Mouse (Mus musculus) activated CD4-positive, CD25-positive, alpha-beta regulatory T cell, adult 4 months (primary cell): ENCODE measurements around the gene Myo1f. TPM values are rescaled to one million over a fixed set of nuclear protein-coding genes. Genes with fewer than 3 reads are reported as not detected.
"Not testable (repeated sequence)": the region's sequence is repeated elsewhere in the genome, so short reads cannot be mapped to it uniquely, and the experiment has no call there.

Source experiments
- ATAC-seq: one replicate; pipeline ENCODE4 v1.8.0; 2017
- polyA plus RNA-seq, 2 experiments: library from polyadenylated mRNA; unstranded; fragments of 100-300 nt; shearing (Covaris generic); gene quantifications; one replicate each; pipeline ENCODE4 v1.2.1; 2017

Gene Myo1f
- polyA plus RNA-seq, 2 experiments from 2014 or later: 70.7 to 88.5 TPM

DNA sequence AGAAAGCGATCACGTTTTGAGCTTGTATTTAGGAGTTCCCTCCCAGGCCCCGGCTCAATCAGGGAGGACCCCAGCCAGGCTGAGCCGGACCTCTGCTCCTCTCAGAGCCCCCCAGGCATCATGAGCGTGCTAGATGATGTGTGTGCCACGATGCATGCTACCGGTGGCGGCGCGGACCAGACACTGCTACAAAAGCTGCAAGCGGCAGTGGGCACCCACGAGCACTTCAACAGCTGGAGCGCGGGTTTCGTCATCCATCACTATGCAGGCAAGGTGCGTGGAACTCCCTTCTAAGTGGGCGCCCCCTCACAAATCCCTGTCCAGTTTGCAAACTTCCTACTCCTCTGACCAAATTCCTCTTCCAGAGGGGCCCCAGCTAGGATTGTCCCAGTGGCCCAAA is 30.5 kb downstream of the Myo1f start:
- ATAC-seq: no peak

DNA sequence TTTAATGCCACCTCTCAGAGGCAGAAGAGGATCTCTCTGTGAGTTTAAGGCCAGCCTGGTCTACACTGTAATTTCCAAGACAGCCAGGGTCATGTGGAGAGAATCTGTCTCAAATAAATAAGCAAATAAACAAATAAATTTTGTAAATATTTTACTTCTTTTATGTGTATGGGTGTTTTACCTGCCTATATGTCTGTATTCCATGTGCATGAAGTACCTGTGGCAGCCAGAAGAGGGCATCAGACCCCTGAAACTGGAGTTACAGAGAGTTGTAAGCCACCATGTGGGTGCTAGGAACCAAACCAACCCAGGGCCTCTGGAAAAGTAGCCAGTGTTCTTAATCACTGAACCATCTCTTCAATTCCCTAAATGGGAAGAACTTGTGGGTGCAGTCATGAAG is 41.8 kb downstream of the Myo1f start:
- ATAC-seq: no peak

DNA sequence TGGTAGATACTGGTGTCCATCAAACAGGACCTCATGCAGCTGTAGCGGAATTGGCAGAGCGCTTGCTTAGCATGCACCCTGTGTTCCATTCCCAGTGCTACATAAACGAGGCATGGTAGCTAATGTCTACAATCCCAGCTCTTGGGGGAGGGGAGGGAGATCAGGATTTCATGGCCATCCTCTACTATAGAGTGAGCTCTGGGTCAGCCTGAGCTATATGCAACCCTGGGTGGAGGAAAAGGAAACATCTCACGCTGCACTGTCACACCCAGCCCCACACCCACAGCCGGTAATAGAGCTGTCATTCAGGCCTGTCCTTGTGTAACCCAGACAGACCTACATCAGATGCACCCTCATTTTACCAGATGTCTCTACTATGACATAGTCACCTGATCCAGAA is 43.0 kb downstream of the Myo1f start:
- ATAC-seq: no peak

DNA sequence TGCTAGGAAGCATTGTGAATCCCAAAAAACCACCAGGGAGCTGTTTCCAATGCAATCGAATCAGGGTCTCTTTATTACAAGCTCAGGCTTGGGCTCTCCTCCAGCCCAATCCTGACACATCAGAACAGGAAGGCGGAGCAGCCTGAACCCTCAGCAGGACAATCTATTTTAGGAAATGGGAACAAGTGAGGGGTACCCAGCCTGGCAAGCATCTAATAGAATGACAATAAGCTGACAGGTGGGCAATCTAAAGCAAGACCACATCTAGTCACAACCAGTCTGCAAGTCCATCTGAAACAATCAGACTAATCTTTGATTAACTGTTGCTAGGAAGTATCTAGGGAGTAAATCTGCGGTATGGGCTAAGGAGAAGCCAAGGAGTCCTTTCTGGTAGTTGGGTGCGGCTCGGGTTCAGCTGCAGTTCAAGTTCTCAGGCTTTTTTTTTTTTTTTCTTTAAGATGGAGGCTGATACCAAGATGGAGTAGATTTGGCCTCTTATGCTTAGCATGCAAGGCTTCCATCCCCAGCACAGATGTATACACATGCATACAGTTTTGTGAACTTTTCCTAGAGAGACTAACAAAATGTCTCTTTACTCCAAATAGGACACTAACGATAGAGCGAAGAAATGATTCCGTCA is 44.4 kb downstream of the Myo1f start:
- ATAC-seq: no peak

DNA sequence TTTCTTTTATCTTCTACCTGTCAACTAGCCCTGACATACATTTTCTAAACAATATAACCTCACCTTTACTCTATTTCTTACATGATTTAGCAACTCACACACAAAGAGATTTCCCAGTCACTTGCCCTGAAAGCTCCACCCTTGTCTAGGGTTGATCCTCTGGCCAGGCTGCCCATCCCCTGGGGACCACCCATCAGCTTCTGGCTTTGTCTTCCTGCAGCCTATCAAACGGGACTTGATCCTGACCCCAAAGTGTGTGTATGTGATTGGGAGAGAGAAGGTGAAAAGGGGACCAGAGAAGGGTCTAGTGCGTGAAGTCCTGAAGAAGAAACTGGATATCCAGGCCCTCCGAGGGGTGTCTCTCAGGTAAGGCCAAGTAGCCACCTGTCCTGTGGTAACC is 45.3 kb downstream of the Myo1f start:
- ATAC-seq: no peak

DNA sequence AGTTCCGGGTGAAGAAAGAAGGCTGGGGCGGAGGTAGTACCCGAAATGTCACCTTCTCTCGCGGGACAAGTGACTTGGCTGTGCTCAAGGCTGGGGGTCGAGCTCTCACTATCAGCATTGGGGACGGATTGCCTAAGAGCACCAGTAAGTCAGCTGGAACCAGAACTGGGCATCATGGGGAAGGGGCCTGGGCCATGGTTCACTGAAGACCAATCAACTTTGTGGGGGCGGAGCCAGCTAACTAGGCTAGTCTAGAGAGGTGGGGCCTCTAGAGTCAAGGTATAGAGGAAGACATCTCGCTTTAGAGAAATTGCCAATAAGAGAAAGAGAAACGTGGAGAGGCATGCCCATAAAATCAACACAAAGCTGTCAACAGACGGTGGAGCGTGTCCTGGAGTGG is 46.4 kb downstream of the Myo1f start:
- ATAC-seq: no peak

DNA sequence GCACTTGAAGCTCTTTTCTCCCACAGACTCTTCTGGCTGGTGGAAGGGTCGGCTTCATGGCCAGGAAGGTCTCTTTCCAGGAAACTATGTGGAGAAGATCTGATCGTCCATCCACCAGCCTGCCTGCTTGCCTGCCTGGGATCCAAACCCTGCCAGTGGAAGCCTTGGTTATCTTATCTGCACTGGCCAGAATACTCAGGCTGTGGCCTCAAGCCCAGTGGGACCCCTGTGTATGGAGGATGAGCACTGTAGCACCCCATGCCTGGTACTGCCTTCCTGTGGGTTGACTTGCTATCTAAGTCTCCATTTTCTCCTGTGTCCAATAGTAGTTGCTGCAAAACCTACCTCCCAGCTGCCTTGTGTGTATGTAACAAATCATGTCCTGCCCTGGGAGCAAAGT is 51.8 kb downstream of the Myo1f start:
- ATAC-seq: no peak

DNA sequence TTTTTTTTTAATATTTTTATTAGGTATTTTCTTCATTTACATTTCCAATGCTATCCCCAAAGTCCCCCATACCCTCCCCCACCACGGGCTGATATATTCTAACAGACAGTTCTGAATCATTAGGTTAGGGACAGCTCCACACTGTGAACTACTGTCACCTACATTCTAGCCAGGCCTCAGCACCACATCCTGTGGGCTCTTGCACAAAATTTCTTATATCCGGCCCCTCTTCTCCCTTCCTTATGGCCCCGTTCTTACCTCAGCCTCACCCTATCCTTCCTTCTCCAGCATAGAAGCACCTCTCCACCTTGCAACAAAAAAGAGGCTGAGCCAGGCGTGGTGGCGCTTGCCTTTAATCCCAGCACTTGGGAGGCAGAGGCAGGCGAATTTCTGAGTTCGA is 55.0 kb downstream of the Myo1f start:
- ATAC-seq: no peak

DNA sequence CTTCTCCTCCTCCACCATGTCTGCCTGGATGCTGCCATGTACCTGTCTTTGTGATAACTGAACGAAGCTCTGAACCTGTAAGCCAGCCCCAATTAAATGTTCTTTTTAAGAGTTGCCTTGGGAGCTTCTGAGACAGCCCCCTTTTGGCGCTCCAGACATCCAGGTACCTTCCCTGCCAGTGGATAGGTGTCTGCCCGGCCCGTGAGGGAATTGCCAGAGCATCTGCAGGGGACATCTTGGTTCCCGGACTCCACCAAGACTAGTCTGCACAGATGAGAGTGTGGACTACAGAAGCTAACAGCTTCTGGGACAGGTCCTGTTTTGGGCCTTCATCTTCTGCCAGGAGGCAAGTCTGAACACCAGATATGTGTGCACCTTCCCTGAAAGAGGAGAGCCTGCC is 58.2 kb downstream of the Myo1f start:
- not testable (repeated sequence) for ATAC-seq

DNA sequence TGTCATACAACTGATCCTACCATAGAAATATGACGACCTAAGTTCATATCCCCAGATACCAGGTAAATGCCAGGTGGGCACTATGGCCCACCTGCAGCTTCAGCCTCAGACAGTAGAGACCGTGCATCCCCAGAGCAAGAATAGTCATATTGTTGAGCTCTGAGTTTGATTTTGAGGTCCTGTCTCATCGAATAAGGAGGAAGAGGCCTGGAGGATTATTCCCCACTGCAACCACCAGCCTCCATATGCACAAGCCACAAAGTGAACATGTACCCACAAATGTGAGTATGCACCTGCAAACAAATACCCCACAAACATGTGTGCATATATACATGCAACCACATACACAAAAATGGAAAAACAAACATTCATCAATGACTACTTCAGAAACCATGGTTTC is 71.8 kb downstream of the Myo1f start:
- no peak for ATAC-seq

DNA sequence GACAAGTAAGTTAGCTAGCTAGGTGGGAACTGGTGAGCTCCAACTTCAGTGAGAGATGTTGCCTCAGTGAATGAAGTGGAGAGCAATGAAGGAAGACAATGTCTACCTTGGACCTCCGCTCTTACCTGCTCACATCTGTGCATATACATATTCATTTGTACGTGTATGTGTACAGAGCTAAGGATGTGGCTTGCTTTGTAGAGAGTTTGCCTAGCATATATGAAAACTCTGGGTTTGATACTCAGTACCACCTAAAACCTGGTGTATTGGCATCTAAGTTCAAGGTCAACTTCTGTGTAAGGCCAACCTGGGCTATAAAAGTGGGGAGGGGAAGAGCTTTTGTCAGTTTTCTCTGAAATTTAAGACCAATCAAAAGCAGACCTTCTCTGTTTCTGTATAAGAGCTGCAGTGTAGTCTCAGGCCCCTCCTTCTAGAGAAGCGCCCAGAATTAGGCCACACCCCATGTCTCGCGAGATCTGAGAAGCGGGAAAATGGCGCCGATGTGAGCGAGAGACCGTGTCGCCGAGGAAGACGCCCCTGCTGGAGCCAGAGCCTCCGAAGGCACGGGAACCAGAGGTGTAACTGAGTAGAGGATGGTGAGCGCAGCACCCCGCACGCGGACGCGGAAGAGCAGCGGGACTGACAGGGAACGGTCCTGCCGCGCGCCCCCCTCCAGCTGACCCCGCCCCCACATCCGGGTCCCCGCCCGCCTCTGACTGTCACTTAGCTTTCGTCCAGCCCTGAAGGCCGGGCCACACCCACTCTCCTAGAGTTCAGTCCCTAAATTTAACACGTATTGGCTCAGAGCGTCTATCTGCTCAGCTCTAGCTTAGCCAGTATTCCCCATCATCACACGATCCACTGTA is 73.3 kb downstream of the Myo1f start, which contains the start of gene Zfp414:
Gene Zfp414, plus strand, starts transcription at position 470 of the 866 bp plus-strand sequence.
- ATAC-seq: peak; percentile 94

DNA sequence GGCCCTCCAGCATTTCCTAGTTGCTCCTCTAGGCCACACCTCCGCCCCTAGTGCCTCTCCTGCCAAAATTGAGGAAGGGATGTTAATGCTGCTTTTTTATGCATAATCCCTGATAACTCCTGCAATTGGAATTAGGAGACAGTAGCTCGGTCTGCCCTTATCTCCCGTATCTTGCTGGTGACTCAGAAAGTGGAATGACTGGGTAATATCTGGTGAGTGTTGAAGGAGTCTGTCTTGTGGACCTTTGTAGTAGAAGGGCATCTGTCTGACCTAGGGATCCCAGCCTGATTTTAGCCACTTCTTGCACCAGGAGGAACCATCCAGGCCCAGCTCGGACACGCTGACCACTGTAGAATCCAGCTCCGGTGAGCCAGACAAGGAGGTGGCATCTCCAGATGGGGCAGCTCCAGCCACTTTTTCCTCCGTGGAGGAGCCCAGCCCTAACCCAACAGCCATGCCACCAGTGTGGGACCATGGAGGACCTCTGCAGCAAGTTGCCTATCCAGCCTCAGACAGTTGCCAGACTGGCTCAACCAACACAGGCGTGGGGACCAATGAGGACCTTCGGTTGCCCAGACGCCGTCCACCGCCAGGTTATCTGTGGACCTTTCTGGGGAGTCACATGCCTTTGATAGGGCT is 74.1 kb downstream of the Myo1f start:
- no peak for ATAC-seq

DNA sequence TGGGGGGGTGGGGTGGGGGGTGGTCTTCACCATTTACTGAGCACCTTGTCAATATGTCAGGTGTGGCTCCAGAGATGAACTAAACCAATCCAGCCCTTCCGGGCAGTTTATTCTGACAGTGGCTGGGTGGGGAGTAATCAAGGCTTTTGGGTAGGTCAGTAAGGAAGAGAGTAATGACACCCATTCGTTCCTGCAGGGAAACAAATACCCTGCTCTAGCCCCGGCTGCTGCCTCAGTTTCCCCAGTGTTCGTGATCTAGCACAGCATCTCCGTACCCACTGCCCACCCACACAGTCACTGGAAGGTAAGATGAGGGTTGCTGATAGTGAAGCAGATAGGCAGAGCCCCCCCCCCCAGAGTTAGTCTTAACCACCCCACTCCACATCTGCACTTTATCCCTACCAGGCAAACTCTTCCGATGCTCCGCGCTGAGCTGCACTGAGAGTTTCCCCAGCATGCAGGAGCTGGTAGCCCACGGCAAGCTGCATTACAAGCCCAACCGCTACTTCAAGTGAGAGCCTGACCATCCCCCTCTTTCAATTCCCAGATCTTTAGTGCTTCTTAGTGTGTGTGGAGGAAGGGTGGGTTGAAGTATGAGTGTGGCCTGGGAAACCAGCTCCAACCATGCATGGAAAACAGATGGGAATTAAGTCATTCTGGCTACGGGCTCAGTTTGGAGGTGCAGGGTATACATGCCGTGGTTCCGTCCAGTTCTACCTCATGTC is 74.8 kb downstream of the Myo1f start:
- ATAC-seq: no peak

DNA sequence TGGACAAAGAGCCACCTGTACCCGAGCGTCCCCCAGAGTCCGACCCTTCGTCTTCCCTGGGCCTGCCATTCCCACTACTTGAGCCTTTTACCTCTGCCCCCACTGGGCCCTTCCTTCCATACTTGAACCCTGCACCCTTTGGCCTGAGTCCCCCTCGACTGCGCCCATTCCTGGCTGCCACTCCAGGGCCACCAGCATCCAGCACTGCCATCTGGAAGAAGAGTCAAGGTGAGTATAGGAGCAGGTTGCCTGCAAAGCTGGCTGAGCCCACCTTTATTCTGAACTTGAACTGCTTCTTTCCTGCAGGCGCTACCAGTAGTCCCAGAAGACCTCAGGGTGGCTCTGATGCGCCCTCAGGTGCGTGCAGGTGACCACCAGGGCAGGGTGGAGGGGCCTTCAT is 75.7 kb downstream of the Myo1f start:
- ATAC-seq: no peak

DNA sequence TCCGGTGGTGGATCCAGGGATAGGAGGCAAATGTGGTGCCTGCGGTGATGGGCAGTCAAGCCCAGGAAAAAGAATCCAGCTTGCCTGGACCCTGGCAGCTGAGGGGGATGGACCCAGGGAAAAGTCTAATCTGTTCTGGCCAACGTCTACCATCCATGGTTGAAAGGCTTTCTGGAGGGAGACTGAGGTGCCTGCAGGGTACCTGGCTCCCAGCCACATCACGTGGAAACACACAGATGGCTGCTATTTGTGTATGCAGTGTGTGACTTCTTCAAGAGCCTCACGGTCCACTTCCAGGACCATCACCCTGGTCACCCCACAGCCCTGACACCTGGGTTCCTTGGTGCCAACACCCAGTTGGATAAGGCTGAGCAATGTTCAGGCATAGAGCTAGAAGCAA is 76.3 kb downstream of the Myo1f start:
- ATAC-seq: no peak

DNA sequence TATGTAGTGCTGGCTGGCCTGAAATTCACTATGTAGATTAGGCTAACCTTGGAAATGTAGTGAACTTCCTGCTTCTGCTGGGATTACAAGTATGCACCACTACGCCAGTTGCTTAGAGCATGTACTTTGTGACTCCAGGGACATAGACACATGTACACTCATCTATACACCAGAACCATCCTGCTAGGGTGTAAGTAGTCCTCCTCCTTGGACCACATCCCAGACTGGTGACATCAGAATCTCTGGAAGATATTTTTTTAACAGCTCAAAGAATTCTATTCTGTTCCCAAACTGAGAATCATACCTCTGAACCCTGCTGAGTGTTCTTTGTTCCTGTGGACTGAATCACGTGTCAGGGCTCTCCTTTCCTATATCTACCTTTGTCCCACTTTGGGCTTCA is 81.5 kb downstream of the Myo1f start:
- ATAC-seq: no peak

DNA sequence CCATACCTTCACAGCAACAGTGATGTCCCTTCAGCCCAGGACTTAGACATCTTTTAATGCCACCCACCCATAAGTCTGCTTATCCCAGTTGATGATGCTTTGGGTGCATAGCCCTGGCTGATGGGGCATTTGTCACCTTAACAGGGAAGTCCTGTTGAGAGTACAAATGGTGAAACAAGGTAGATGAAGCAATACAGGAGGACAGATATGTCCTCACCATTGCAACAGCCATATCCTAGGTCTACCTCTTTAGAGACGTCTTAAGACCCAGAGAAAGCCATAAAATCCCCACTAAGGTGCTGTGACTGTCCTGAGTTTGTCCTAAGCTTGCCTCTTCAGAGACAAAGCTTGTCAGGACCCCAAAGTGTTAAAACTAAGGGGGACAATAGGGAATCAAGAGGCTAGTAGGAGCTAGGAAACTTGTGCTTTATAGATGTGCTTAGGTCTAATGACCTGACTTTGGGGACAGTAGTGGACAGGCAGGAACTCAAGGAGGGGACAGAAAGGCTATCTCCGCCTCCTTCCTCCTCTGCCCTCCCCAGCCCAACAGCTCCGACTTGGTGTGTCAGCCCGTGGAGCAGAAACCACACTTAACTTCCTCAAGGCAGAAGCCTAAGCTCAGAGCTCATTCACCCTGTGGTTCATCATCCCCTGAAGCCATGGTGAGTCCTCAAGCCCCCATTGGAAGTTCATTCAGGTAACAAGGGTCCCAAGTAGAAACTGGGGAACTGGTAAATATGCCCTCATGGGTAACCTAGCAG is 82.2 kb downstream of the Myo1f start, which contains the start of gene Pram1:
Gene Pram1, plus strand, starts transcription at position 541 of the 761 bp plus-strand sequence.
- ATAC-seq: no peak

DNA sequence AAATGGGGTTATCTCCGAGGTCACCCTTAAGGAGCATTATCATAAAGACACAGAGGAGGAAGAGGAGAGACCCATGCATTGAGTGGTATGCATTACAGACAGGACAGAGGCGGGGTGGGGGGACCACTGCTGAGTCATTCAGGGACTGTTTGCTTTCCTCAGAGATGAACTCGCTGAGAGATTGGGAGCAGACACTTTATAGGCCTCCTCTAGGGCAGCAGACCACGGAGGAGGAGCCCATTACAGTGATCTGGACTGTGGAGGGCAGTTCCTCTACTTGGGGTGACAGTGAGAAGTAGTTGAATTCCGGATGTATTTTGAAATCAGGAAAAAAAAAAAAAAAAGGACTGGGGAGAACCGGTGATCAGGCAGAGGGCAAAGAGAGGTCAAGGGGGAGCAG is 84.2 kb downstream of the Myo1f start:
- ATAC-seq: no peak

DNA sequence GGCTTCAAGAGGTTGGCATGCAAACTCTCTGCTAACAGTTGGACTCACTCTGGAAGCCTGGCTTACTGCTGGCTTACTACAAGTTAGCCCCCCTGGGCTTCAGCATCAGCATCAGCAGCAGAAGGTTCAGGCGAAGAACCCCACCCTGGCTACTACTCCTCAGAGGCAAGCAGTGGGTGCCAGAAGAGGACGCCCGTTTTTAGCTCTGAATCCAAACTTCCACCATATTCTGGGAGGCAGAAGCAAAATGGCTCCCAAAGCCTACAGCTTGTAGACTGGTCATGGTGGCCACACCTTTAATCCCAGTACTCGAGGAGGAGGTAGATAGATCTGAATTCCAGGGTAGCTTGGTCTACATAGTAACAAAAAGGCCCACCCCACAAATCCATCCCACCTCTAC is 88.6 kb downstream of the Myo1f start:
- ATAC-seq: no peak

DNA sequence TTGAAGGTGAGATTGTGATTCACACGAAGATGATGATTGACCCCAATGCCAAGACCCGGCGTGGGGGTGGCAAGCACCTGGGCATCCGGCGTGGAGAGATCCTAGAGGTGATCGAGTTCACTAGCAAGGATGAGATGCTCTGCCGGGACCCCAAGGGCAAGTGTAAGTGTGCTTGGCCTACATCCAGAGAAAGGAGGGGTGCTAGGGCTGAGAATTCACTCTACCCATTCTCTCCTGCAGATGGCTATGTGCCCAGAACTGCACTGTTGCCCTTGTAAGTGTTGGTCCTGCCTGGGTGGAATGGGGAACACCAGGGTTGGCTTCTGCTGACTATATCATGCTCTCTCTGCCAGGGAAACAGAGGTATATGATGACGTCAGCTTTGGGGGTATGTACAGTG is 89.6 kb downstream of the Myo1f start:
- no peak for ATAC-seq

DNA sequence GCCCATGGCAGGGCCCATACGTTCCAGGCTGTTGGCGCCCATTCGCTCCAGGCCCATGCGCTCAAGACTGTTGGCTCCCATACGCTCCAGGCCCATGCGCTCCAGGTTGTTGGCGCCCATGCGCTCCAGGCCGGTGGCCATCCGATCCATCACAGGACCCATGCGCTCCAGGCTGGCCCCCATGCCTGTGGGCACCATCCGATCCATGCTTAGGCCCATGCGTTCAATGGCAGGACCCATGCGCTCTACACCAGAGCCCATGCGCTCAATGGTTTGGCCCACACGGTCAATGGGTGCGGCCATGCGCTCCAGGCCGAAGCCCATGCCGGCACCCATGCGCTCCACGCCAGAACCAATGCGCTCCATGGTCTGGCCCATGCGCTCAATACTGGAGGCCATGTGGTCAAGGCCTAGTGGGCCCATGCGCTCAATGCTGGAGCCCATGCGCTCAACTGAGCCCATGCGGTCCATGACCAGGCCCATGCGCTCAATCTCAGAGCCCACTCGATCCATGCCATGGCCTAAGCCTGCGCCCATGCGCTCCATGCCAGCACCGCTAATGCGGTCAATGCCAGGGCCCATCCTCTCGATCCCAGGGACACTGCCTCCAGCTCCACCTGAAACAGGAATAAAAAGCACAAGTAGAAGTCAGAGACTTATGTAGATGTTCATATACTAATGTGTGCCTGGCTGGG is 94.4 kb downstream of the Myo1f start:
- no peak for ATAC-seq
